Mouse (Mus musculus): Measurements from ENCODE around the gene Dgkg. TPM values are rescaled to one million over a fixed set of nuclear protein-coding genes. Genes with fewer than 3 reads are reported as not detected.

Dgkg gene
- 0.83 TPM for total RNA-seq (2023)

GRCm38 (mm10) chr16:22656533-22657444 lies at the start of gene Dgkg:
Gene Dgkg, minus strand, starts transcription at chr16:22657221.

DNA sequence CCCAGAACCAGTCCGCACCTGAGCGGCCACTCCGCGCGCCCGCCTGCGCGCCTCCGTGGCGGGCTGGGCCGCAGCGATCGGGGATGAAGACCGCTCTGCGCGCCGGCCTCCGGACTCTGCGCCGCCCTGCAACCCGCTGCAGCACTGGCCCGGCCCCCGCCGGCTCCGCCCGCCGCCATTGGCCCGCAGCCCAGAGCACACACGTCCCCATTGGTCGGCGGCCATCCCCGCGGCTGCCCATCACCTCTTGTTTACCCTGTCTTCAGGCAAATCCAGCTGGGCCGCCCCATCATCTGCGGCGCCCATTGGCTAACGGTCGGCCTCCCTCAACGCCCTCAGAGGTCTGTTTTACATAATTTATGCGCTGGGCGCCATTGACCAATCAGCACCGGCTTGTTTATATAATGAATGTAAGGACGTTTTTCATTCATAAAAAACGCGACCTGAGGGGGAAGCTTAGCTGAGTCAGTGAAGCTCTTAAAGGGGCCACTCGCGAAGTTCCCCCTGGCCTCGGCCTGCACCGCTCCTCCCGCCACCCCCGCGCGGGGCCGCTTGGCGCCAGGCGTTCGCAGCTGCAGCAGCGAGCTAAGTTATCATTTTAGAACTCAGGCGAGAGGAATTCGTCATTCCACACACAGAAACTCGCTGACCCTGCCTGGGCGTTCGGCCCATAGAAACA lies 217.4 kb downstream of the Dgkg start, which contains the start of gene Etv5:
Gene Etv5, minus strand, starts transcription at position 221 of the 679 bp plus-strand sequence.

Other genes starting within 250 kb of the Dgkg start
- 3.5 TPM for gene Etv5, start 217.5 kb downstream of the Dgkg start, total RNA-seq (2023)
- gene Crygs, start 154.4 kb upstream of the Dgkg start, total RNA-seq (2023): not detected
- 15.9 TPM for gene Tbccd1, start 200.4 kb upstream of the Dgkg start, total RNA-seq (2023)
- 47.6 TPM for gene Dnajb11, start 200.6 kb upstream of the Dgkg start, total RNA-seq (2023)
- gene Ahsg, start 234.1 kb upstream of the Dgkg start, total RNA-seq (2023): not detected